Mouse (Mus musculus) testis, adult 2 months (tissue): ENCODE measurements around the gene Usp33.

Experiments used
- CTCF ChIP-seq: fragments of 200-500 bp; IDR thresholded peaks from 2 replicates; pipeline ENCODE4 v1.5.1; 2012; ENCODE audit warnings: low read depth, mild to moderate bottlenecking, inconsistent platforms, low read length, moderate library complexity; ENCODE audit not compliant: control insufficient read depth, insufficient read depth, insufficient replicate concordance
- POLR2A ChIP-seq: fragments of 200-500 bp; IDR thresholded peaks from 2 replicates; pipeline ENCODE4 v1.6.1; 2012; ENCODE audit warnings: low read depth, mild to moderate bottlenecking, inconsistent platforms, low read length, moderate library complexity; ENCODE audit not compliant: control insufficient read depth

- no peak for TF ChIP-seq CTCF
- no peak for TF ChIP-seq POLR2A
These were observed 59.1 kb downstream of the Usp33 start for GRCm38 (mm10) chr3:152405420-152405819.
